Mouse (Mus musculus) forebrain, embryonic 13.5 days (tissue): Measurements from ENCODE around the gene Krt10. TPM values are rescaled to one million over a fixed set of nuclear protein-coding genes. Genes with fewer than 3 reads are reported as not detected.

ENCODE experiments used
- ATAC-seq: fragments of 200-750 bp; cut with Nextera tagmentation; 2 replicates; pipeline ENCODE4 v1.8.0; 2017
- H3K27ac ChIP-seq: fragments of 300-500 bp; sonication (generic); 2 replicates; pipeline ENCODE4 v1.5.1; 2015; ENCODE audit warnings: inconsistent platforms, mild to moderate bottlenecking, moderate library complexity
- H3K27me3 ChIP-seq: fragments of 300-500 bp; sonication (generic); 2 replicates; pipeline ENCODE4 v1.6.1; 2015; ENCODE audit warnings: mild to moderate bottlenecking, inconsistent platforms
- H3K36me3 ChIP-seq: fragments of 300-500 bp; sonication (generic); 2 replicates; pipeline ENCODE4 v1.6.1; 2015; ENCODE audit warnings: mild to moderate bottlenecking, inconsistent platforms; ENCODE audit not compliant: poor library complexity, severe bottlenecking
- H3K4me1 ChIP-seq: fragments of 300-500 bp; sonication (generic); 2 replicates; pipeline ENCODE4 v1.6.1; 2015; ENCODE audit warnings: inconsistent platforms
- H3K4me2 ChIP-seq: fragments of 300-500 bp; sonication (generic); 2 replicates; pipeline ENCODE4 v1.6.1; 2015; ENCODE audit warnings: inconsistent platforms, mild to moderate bottlenecking, moderate library complexity
- H3K4me3 ChIP-seq: fragments of 300-500 bp; sonication (generic); 2 replicates; pipeline ENCODE4 v1.5.1; 2015; ENCODE audit warnings: mild to moderate bottlenecking, inconsistent platforms
- H3K9ac ChIP-seq: fragments of 300-500 bp; sonication (generic); 2 replicates; pipeline ENCODE4 v1.6.1; 2015; ENCODE audit warnings: mild to moderate bottlenecking, inconsistent platforms
- H3K9me3 ChIP-seq: fragments of 300-500 bp; sonication (generic); replicated peaks from 2 replicates; pipeline ENCODE4 v1.6.1; 2016; ENCODE audit warnings: inconsistent platforms
- WGBS: fragments of 180-500 bp; shearing (Covaris S2); methylation state at CpG from one replicate; pipeline ENCODE4 v1.1.7; 2015; 5-methylcytosine and 5-hydroxymethylcytosine counted together
- polyA plus RNA-seq: library from polyadenylated mRNA; unstranded; fragments of >200 nt; fragmentation: Nextera tagmentation; extraction: Ambion mirVana; gene quantifications from 2 replicates; pipeline ENCODE4 v1.2.1, GENCODE M21; 2015

Gene Krt10
- polyA plus RNA-seq, 1 experiment from 2014 or later: 39.8 TPM

DNA sequence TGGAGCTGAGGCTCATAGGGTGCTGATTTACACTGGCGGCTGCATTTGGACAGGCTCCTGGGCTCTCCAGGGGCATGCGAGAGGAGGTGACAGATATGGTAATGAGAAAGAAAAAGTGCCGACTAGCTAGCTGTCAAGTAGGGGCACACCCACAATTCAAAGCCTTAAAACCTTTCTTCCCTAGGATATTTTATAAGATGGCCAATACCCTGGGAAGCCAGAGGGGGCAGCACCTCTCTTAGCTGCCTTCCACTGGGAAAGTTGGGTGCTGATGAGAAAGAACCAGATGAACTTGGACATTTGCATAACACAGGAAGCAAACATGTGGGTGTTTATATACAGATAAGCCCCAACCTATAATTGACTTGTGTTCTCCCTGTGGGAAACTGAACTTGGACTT, 19.9 kb downstream of the Krt10 start:
- H3K4me1 ChIP-seq: no peaks in the 10 kb centered on the region
- ATAC-seq: no peak
- H3K4me3 ChIP-seq: no peak overlapping the region
- no peak overlapping the region for H3K9ac ChIP-seq
- H3K9me3 ChIP-seq: no peaks in the 10 kb centered on the region
- 0 out of 2 replicates have a peak, but pooled peaks cover 5% of the 10 kb centered on the region for H3K27me3 ChIP-seq
- H3K4me2 ChIP-seq: no peak overlapping the region
- no peak overlapping the region for H3K27ac ChIP-seq
- no peaks in the 10 kb centered on the region for H3K36me3 ChIP-seq
- 24% methylated on average over 3 of the region's 3 CpGs for WGBS

DNA sequence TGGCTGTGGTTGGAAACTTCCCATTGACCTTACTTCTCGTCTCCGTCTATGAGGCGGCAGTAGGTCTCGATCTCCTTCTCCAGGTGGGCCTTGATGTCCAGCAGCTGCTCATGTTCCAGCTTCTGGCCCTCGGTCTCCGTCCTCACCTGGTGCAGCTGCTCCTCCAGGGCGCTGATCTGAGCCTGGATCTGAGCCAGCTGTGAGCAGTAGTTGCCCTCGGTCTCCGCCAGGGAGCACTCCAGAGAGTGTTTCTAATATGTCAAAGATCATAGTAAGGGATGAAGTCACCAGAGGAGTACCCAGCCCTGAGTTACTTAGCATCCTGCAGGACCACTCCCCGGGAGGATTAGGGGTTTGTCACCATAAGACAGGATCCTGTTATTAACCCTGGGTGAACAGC, 22.4 kb downstream of the Krt10 start:
- no peak overlapping the region for H3K4me3 ChIP-seq
- no peak for ATAC-seq
- no peaks in the 10 kb centered on the region for H3K9me3 ChIP-seq
- 45% methylated on average over 10 of the region's 10 CpGs for WGBS
- no peak overlapping the region for H3K27ac ChIP-seq
- H3K4me1 ChIP-seq: no peaks in the 10 kb centered on the region
- 0 out of 2 replicates have a peak, but pooled peaks cover 5% of the 10 kb centered on the region for H3K27me3 ChIP-seq
- H3K36me3 ChIP-seq: no peaks in the 10 kb centered on the region
- no peak overlapping the region for H3K9ac ChIP-seq
- H3K4me2 ChIP-seq: no peak overlapping the region

DNA sequence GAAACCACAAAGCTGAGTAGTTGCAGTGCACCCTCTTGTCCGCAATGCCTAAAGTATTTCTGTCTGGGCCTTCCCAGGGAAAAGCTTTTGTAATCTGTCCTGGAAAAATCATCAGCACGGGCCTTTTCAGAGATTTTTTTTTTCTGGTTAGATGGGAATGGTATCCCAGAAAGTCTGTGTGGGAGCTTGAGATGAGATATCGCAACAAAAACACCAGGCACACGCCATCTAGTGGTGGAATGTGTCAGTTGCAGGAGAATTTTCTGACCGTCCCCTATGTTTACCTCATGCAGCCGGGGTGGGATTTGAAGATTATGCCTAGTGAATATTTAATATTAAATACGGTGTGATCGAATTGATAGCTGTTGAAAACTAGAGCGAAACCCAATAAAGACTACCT, 24.8 kb downstream of the Krt10 start:
- Histone ChIP-seq H3K4me3 (no peak overlapping the region), H3K27ac (no peak overlapping the region), H3K4me1 (no peaks in the 10 kb centered on the region), H3K36me3 (no peaks in the 10 kb centered on the region), H3K4me2 (no peak overlapping the region), H3K27me3 (0 out of 2 replicates have a peak, but pooled peaks cover 5% of the 10 kb centered on the region), H3K9ac (no peak overlapping the region), H3K9me3 (no peaks in the 10 kb centered on the region)
- WGBS: 25% methylated on average over 9 of the region's 9 CpGs
- no peak for ATAC-seq

DNA sequence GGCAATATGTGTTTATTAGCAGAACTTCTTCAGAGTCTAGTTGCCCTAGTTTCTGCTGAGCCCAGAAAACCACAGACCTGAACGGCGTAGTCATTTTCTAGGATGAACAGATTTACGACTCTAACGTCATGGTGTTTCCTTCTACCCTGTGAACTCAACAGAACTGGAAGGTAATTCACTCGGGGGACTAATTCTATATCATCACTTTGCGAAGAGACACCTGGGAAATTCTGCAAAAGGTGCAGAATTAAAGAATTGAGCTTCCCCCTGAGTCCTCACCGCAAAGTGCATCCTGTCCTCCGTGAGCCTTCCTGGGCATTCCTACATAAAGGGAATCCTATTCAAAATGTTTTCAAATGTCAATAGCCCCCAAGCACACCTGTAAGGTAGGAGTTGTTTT, 27.7 kb downstream of the Krt10 start:
- no peak for ATAC-seq
- H3K9me3 ChIP-seq: no peaks in the 10 kb centered on the region
- no peak overlapping the region for H3K4me2 ChIP-seq
- 0 out of 2 replicates have a peak, but pooled peaks cover 5% of the 10 kb centered on the region for H3K27me3 ChIP-seq
- H3K27ac ChIP-seq: no peak overlapping the region
- no peaks in the 10 kb centered on the region for H3K4me1 ChIP-seq
- H3K36me3 ChIP-seq: no peaks in the 10 kb centered on the region
- no peak overlapping the region for H3K9ac ChIP-seq
- WGBS: 91% methylated on average over 8 of the region's 8 CpGs
- no peak overlapping the region for H3K4me3 ChIP-seq

DNA sequence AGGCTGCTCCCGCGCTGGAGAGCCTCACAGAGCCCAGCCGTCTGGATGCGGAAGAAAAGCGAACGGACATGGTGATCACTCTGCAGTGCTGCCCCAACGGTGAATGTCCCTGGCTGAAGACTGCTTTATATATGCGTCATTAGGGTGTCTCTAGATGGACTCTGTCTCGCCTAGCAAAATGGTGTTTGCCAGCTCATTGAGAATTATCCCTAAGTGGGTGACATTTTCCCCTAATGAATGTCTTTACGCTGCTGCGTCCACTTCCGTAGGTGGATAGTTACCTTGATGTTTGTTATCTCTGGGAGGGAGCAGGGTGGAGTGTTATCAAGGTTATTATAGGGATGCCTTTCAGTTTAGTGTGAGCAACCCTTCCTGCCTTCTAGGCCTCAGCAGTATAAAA, 38.2 kb downstream of the Krt10 start, which contains the start of gene Krt27:
Krt27 (minus strand) TSS at position 101 of the 400 bp plus-strand sequence.
- Histone ChIP-seq H3K4me2 (no peak within 1 kb of the TSS), H3K9ac (no peak within 1 kb of the TSS), H3K4me3 (no peak within 1 kb of the TSS), H3K36me3 (no peaks in the 10 kb centered on the region), H3K4me1 (no peaks in the 10 kb centered on the region), H3K27me3 (no peaks in the 10 kb centered on the region), H3K9me3 (no peaks in the 10 kb centered on the region), H3K27ac (no peak within 1 kb of the TSS)
- no peak for ATAC-seq
- 79% methylated on average over 12 of the region's 12 CpGs for WGBS

DNA sequence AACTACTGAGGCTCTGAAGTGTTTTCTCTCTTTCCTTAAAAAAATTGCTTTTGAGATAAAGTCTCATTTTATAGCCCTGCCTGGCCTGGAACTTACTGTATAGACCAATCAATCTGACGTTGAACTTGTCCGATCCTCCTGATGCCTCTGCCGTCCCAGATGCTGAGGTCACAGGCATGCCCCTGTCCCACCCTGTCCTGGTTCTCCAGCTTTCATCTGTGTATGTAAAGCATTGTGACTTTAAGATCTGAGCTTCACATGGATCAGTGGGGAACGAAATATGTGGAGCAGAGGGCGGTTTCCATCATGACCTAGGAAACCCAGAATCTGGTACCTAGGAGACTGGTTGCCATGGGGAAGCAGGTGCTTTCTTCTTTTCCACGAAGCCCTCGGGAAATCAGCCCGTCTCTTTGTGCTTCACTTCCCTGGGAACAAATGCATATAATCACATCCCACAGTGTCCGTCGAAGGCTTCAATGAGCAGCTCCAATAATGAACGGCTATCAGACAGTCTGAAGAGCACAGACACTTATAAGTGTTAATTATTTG, 49.8 kb downstream of the Krt10 start:
- no peaks in the 10 kb centered on the region for H3K27me3 ChIP-seq
- 41% methylated on average over 11 of the region's 11 CpGs for WGBS
- no peak overlapping the region for H3K4me3 ChIP-seq
- H3K9ac ChIP-seq: no peak overlapping the region
- ATAC-seq: no peak
- no peak overlapping the region for H3K27ac ChIP-seq
- H3K4me2 ChIP-seq: no peak overlapping the region
- no peaks in the 10 kb centered on the region for H3K9me3 ChIP-seq
- no peaks in the 10 kb centered on the region for H3K36me3 ChIP-seq
- H3K4me1 ChIP-seq: peaks cover 4% of the 10 kb centered on the region; the same call in 1 of the 2 replicates

DNA sequence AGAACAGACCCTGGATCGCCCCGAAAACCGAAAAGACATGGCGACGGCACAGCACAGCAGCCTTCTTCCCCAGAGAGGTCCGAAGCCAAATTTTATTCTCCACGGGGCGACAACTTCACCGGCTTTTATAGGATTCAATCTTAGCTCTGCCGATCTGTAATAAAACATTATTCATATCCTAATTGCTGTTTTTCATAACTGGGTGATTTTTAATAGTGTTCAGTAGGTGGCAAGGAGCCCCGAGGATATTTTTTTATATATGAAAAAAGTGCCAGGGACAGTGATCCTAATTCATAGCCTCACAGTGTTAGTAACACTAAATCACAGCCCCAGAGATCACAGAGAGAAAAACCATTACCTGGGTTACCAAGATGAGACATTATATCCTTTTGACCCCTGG, 51.3 kb downstream of the Krt10 start, which contains the start of gene Krt26:
Krt26 (minus strand) TSS at position 101 of the 400 bp plus-strand sequence.
- H3K36me3 ChIP-seq: no peaks in the 10 kb centered on the region
- H3K27me3 ChIP-seq: no peaks in the 10 kb centered on the region
- no peak within 1 kb of the TSS for H3K4me3 ChIP-seq
- no peak for ATAC-seq
- no peak within 1 kb of the TSS for H3K27ac ChIP-seq
- no peak within 1 kb of the TSS for H3K4me2 ChIP-seq
- H3K9ac ChIP-seq: no peak within 1 kb of the TSS
- WGBS: 92% methylated on average over 11 of the region's 11 CpGs
- peaks cover 4% of the 10 kb centered on the region; the same call in 1 of the 2 replicates for H3K4me1 ChIP-seq
- H3K9me3 ChIP-seq: no peaks in the 10 kb centered on the region

Other genes with a start within 250 kb of the Krt10 start
- gene Ccr7, start 234.3 kb downstream of the Krt10 start, polyA plus RNA-seq: 0.14 TPM in 1 of 2 replicates, not detected in the other
- gene Smarce1, start 158.3 kb downstream of the Krt10 start, polyA plus RNA-seq: 375 and 388 TPM in 2 replicates
- 0.97 and 1.4 TPM in 2 replicates for gene Krt222, start 145.3 kb downstream of the Krt10 start, polyA plus RNA-seq
- gene Krt24, start 104.1 kb downstream of the Krt10 start, polyA plus RNA-seq: not detected in 2 replicates
- not detected in 2 replicates for gene Krt25, start 66.4 kb downstream of the Krt10 start, polyA plus RNA-seq
- gene Krt26, start 51.4 kb downstream of the Krt10 start, polyA plus RNA-seq: 0.09 TPM in 1 of 2 replicates, not detected in the other
- gene Krt27, start 38.3 kb downstream of the Krt10 start, polyA plus RNA-seq: not detected in 2 replicates
- gene Krt28, start 14.5 kb downstream of the Krt10 start, polyA plus RNA-seq: 0.17 and 0.21 TPM in 2 replicates
- 0.15 TPM in 1 of 2 replicates, not detected in the other for gene Krt12, start 32.9 kb upstream of the Krt10 start, polyA plus RNA-seq
- gene Krt20, start 48.8 kb upstream of the Krt10 start, polyA plus RNA-seq: 0.11 TPM in 1 of 2 replicates, not detected in the other
- gene Krt23, start 103.8 kb upstream of the Krt10 start, polyA plus RNA-seq: not detected in 2 replicates
- not detected in 2 replicates for gene Krt39, start 132.0 kb upstream of the Krt10 start, polyA plus RNA-seq
- not detected in 2 replicates for gene Krt40, start 153.8 kb upstream of the Krt10 start, polyA plus RNA-seq
- gene Krtap3-3, start 161.5 kb upstream of the Krt10 start, polyA plus RNA-seq: not detected in 2 replicates
- gene Krtap3-2, start 167.5 kb upstream of the Krt10 start, polyA plus RNA-seq: not detected in 2 replicates
- not detected in 2 replicates for gene Gm11939, start 170.1 kb upstream of the Krt10 start, polyA plus RNA-seq
- not detected in 2 replicates for gene Krtap3-1, start 177.3 kb upstream of the Krt10 start, polyA plus RNA-seq
- gene Krtap1-5, start 191.7 kb upstream of the Krt10 start, polyA plus RNA-seq: not detected in 2 replicates
- gene Krtap1-4, start 194.3 kb upstream of the Krt10 start, polyA plus RNA-seq: not detected in 2 replicates
- gene Krtap1-3, start 202.0 kb upstream of the Krt10 start, polyA plus RNA-seq: not detected in 2 replicates
- not detected in 2 replicates for gene Krtap9-3, start 208.7 kb upstream of the Krt10 start, polyA plus RNA-seq
- gene Gm11938, start 213.9 kb upstream of the Krt10 start, polyA plus RNA-seq: not detected in 2 replicates
- not detected in 2 replicates for gene Gm11937, start 220.8 kb upstream of the Krt10 start, polyA plus RNA-seq
- gene Krtap2-4, start 225.5 kb upstream of the Krt10 start, polyA plus RNA-seq: not detected in 2 replicates
- not detected in 2 replicates for gene Gm11562, start 231.1 kb upstream of the Krt10 start, polyA plus RNA-seq
- not detected in 2 replicates for gene Krtap4-1, start 238.9 kb upstream of the Krt10 start, polyA plus RNA-seq
- gene Krtap4-2, start 245.7 kb upstream of the Krt10 start, polyA plus RNA-seq: not detected in 2 replicates